Mouse (Mus musculus): ENCODE data around the gene Rhox3c.
"Not testable (repeated sequence)": the region's sequence is repeated elsewhere in the genome, so short reads cannot be mapped to it uniquely, and the experiment has no call there.

Gene Rhox3c

DNA sequence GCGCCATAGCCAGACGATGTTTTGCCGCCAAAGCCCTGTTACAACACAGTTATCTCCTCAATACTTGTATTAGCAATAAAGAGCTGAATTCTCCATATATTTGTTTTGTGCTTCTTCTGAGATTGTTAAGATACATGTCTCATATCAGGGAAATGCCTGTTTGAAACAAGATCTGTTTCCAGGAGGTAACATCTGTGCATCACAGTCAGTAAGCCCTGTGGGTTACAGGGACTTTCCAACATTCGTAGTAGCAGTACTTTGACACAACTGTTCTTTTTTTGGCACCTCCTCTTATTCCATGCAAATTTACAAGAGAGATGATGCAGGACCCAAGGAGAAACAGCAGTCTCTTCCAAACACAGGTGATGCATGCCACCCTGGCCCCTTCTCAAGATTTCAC, at the start of gene Rhox3c:
TSS of gene Rhox3c (plus strand) at position 301 of the 400 bp plus-strand sequence.
- not testable (repeated sequence) for DNase-seq

DNA sequence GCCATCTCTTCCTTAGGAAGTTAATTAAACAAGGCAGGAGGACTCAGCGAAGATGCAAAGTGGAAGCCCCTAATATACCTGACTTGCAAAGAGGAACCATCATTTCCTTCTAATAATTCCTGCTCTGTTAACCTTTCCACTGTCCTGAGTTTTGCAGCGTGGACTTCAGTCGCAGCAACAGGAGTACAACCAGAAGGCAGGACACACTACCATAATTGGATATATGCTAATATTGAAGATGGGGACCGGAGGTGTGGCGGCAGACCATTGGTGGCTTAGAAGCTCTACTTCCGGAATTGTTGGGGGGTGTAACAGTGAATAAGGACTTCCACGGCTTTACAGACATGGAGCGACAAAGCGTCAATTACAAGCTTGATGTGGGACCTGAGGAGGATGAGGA, 46.6 kb upstream of the Rhox3c start, which contains the start of gene Rhox2b:
TSS of gene Rhox2b (plus strand) at position 301 of the 400 bp plus-strand sequence.
- not testable (repeated sequence) for DNase-seq

DNA sequence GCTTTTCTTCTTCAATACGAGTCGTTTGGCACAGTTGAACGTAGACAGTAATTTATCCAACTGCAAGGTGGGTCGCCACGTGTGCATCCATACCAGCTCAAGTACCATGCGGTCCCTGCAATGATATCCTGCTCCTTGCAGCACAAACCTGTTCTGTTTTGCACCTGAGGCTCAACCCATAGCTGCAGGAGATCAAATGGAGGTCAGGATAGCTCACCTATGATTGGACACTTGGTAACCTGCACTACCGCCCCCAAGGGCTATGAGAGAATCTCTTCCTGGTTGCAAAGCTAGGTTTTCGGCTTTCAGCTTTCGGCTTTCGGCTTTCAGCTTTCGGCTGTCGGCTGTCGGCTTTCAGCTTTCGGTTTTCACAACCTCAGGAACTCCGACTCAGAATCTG, 26.2 kb upstream of the Rhox3c start, which contains the start of gene Rhox4b:
TSS of gene Rhox4b (plus strand) at position 301 of the 400 bp plus-strand sequence.
- DNase-seq: not testable (repeated sequence)

DNA sequence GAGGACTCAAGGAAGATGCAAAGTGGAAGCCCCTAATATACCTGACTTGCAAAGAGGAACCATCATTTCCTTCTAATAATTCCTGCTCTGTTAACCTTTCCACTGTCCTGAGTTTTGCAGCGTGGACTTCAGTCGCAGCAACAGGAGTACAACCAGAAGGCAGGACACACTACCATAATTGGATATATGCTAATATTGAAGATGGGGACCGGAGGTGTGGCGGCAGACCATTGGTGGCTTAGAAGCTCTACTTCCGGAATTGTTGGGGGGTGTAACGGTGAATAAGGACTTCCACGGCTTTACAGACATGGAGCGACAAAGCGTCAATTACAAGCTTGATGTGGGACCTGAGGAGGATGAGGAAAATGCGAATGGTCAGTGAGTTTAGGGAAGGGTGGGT, 5.0 kb upstream of the Rhox3c start, which contains the start of gene Rhox2c:
TSS of gene Rhox2c (plus strand) at position 301 of the 400 bp plus-strand sequence.
- DNase-seq: not testable (repeated sequence)

- not testable (repeated sequence) for DNase-seq
These were observed 21.7 kb downstream of the Rhox3c start, which contains the start of gene Rhox4c for GRCm38 (mm10) chrX:37480037-37480436. Rhox4c (plus strand) TSS chrX:37480337.

- not testable (repeated sequence) for DNase-seq
These were observed 55.7 kb downstream of the Rhox3c start, which contains the start of gene Rhox4d for GRCm38 (mm10) chrX:37514059-37514458. Rhox4d (plus strand) TSS chrX:37514359.
